Mouse (Mus musculus) brain, embryonic 14.5 days (tissue): Measurements from ENCODE around the gene Mgat4b.

Experiments used
- CTCF ChIP-seq: fragments of 200-500 bp; IDR thresholded peaks from 2 replicates; pipeline ENCODE4 v1.5.1; 2012; ENCODE audit warnings: inconsistent platforms, mild to moderate bottlenecking, moderate library complexity, borderline replicate concordance; ENCODE audit not compliant: insufficient read depth, insufficient read length; ENCODE audit errors: extremely low read depth
- POLR2A ChIP-seq: fragments of 200-500 bp; IDR thresholded peaks from 2 replicates; pipeline ENCODE4 v1.6.1; 2012; ENCODE audit warnings: mild to moderate bottlenecking, inconsistent platforms, borderline replicate concordance; ENCODE audit not compliant: poor library complexity, insufficient read depth, insufficient read length, severe bottlenecking; ENCODE audit errors: extremely low read depth

DNA sequence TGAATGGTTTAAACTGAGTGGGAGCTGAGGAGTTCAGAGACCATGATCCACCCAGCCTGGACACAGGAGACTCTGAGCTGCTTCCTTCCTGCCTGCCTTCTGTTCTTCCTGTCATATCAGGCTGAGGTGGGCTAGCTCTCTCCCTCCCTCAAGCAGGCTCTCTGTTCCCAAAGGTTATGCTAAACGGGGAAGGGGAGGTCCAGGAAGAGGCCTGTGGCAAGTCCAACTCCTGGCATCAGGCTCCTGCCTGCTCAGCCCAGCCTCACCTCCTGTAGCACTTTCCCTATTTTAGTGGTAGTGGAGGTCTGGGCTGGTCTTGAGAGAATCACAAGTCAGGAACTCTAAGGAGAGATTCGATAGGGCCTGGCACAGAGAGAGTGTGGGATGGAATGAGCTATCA, 15.7 kb downstream of the Mgat4b start:
- TF ChIP-seq POLR2A (no peak), CTCF (no peak)
